Mouse (Mus musculus) macrophage (primary cell): Measurements from ENCODE around the gene 4930402H24Rik. TPM values are rescaled to one million over a fixed set of nuclear protein-coding genes. Genes with fewer than 3 reads are reported as not detected.

Source experiments
- H3K27ac ChIP-seq: fragments of 350-480 bp; formaldehyde crosslinking; 2 replicates; pipeline ENCODE4 v1.9.0; 2021
- H3K36me3 ChIP-seq: fragments of 350-480 bp; formaldehyde crosslinking; 2 replicates; pipeline ENCODE4 v1.9.0; 2021; ENCODE audit errors: inconsistent target
- H3K4me3 ChIP-seq: fragments of 350-480 bp; formaldehyde crosslinking; 2 replicates; pipeline ENCODE4 v1.9.0; 2021; ENCODE audit errors: inconsistent target
- H3K79me2 ChIP-seq: fragments of 350-480 bp; formaldehyde crosslinking; 2 replicates; pipeline ENCODE4 v1.9.0; 2021; ENCODE audit errors: inconsistent target
- WGBS: methylation state at CpG from one replicate; pipeline ENCODE4 v1.1.7; 2026; ENCODE audit warnings: inconsistent platforms; ENCODE audit not compliant: missing documents; 5-methylcytosine and 5-hydroxymethylcytosine counted together
- polyA plus RNA-seq: library from polyadenylated mRNA; stranded (reverse); fragments of 250-400 nt; gene quantifications from 3 replicates; pipeline ENCODE4 v1.2.4, GENCODE M21; 2018; ENCODE audit warnings: inconsistent platforms

The 4930402H24Rik gene
- polyA plus RNA-seq, 1 experiment from 2014 or later = 15.5 TPM

- no peak overlapping the region for H3K27ac ChIP-seq
- H3K79me2 ChIP-seq = no peaks in the 10 kb centered on the region
- 86% methylated on average over 1 of the region's 2 CpGs for WGBS
- H3K4me3 ChIP-seq = no peak overlapping the region
- H3K36me3 ChIP-seq = no peaks in the 10 kb centered on the region
Measured at GRCm38 (mm10) chr2:130898783-130899182, 7.4 kb downstream of the 4930402H24Rik start.

DNA sequence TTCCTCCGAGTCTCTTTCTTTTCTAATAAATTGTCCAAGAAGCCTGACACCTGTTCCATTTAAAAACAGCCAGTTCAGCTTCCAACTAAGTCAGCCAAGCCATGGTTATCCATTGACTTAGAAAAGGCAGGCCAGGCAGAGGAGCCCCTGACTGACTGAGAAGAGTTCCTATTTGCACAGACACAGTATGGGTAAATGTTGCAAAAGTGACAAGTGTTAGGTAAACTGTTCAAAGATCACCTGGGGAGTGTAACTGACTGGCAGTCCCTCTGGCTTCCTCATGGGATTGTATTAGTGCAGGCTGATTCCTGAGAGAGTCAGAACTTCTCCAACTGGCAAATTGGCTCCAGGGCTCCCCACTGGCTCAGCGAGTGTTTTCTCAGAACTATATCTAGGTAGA lies 8.3 kb downstream of the 4930402H24Rik start:
- H3K27ac ChIP-seq = no peak overlapping the region
- no peaks in the 10 kb centered on the region for H3K79me2 ChIP-seq
- 85% methylated on average over 2 of the region's 2 CpGs for WGBS
- H3K4me3 ChIP-seq = no peak overlapping the region
- H3K36me3 ChIP-seq = no peaks in the 10 kb centered on the region

DNA sequence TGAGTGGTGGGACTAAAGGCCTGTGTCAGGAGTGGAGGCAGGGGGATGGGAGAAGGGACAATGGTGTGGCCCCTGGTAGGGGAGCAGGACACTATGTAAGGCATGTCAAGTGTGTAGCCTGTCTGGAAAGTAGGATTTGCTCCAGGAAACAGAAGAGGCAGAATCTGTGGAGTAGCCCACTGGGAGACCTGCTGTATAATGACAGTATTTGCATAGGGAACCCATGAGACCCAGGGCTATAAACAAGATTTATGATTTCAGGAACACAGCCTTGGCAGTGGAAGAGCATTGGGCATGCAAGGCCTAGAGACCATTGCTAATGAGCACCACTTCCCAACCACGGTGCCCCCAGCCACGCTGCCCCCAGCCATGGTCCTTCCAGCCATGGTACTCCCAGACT lies 9.3 kb downstream of the 4930402H24Rik start:
- WGBS = 94% methylated on average over 2 of the region's 2 CpGs
- Histone ChIP-seq H3K27ac (no peak overlapping the region), H3K4me3 (no peak overlapping the region), H3K79me2 (no peaks in the 10 kb centered on the region), H3K36me3 (no peaks in the 10 kb centered on the region)

GRCm38 (mm10) chr2:130887456-130887855 lies 18.8 kb downstream of the 4930402H24Rik start:
- 57% methylated on average over 1 of the region's 1 CpGs for WGBS
- no peaks in the 10 kb centered on the region for H3K36me3 ChIP-seq
- no peaks in the 10 kb centered on the region for H3K79me2 ChIP-seq

DNA sequence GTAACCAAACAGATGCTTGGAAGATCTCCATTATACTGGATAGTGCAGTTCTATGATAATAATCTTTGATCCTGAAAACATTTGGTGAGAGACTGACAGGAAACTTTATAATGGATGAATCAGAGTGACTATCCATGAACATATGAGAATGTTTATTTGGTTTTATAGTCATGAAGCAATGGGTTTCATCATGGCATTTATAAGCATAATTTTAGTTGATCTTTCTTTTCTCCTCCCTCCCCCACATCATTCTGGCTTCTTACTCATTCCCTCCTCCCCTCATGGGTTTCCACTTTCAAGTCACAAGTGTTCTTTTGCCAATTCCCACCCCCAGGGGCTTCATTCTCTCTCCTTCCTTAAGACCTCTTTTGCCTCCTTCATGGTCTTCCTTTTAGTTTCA lies 19.2 kb downstream of the 4930402H24Rik start:
- H3K79me2 ChIP-seq = no peaks in the 10 kb centered on the region
- no peak overlapping the region for H3K4me3 ChIP-seq
- H3K36me3 ChIP-seq = no peaks in the 10 kb centered on the region
- H3K27ac ChIP-seq = no peak overlapping the region

More at GRCm38 (mm10) chr2:130887456-130887855, 18.8 kb downstream of the 4930402H24Rik start:
- no peak overlapping the region for H3K4me3 ChIP-seq
- H3K27ac ChIP-seq = no peak overlapping the region

DNA sequence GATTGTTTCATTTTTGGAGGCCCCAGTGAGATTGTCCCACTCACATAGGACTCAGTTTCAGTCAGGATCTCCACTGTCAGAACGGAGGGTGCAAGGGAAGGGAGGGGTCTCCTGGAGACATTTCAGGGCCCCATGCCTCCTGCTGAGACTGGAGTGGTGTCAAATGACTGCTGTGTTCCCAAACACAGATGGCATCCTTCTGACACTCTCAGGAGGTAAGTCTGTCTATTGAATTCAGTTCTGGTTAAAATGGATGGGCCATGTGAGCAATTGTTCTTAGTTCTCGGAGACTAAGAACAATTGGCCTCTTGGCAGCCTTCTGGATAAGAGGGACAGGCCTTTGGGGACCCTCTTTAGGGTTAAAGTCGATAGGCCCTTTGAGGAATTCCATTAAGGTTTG lies 28.8 kb downstream of the 4930402H24Rik start:
- Histone ChIP-seq H3K79me2 (no peaks in the 10 kb centered on the region), H3K36me3 (no peaks in the 10 kb centered on the region), H3K4me3 (no peak overlapping the region), H3K27ac (no peak overlapping the region)
- WGBS = 93% methylated on average over 3 of the region's 3 CpGs

- Histone ChIP-seq H3K4me3 (no peak overlapping the region), H3K36me3 (no peaks in the 10 kb centered on the region), H3K79me2 (no peaks in the 10 kb centered on the region), H3K27ac (no peak overlapping the region)
- WGBS = 99% methylated on average over 5 of the region's 5 CpGs
Measured at GRCm38 (mm10) chr2:130870916-130871315, 35.3 kb downstream of the 4930402H24Rik start.

DNA sequence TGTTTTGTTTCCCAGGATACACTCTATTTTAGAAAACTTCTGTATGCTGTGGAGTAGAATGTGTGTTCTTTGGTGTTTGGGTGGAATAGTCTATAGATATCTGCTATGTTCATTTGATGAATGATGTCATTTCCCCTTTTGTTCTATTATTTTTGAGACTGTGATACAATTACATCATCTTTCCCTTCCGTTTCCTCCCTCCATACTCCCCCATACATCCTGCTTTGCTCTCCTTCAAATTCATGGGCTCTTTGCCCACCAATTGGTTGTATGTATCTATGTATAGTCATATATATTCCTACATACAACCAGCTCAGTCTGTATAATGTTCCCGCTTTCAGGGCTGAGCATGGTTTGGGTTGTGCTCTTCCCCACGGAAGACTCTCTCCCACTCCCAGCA lies 44.1 kb downstream of the 4930402H24Rik start:
- Histone ChIP-seq H3K36me3 (no peaks in the 10 kb centered on the region), H3K79me2 (no peaks in the 10 kb centered on the region), H3K4me3 (no peak overlapping the region), H3K27ac (peak overlapping the region; percentile 54)
- 59% methylated on average over 3 of the region's 3 CpGs for WGBS

DNA sequence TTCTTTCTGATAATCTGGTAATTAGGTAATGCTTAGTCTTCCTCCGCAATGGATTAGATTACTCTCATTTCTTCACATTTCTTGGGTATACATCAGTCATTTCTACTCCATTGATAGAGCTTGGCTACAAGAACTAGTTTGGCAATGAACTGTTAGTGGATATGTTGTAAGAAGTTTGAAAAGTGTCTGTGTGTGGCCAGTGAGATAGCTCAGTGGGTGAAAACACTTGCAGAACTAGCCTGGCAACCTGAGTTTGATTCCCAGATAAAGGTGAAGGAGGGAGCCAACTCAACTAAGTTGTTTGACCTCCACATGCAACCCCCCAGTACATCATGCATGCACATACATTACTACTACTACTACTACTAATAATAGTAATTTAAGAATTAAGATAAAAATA lies 53.2 kb downstream of the 4930402H24Rik start:
- H3K79me2 ChIP-seq = no peaks in the 10 kb centered on the region
- no peak overlapping the region for H3K4me3 ChIP-seq
- H3K36me3 ChIP-seq = no peaks in the 10 kb centered on the region
- no peak overlapping the region for H3K27ac ChIP-seq
- 100% methylated on average over 1 of the region's 1 CpGs for WGBS

DNA sequence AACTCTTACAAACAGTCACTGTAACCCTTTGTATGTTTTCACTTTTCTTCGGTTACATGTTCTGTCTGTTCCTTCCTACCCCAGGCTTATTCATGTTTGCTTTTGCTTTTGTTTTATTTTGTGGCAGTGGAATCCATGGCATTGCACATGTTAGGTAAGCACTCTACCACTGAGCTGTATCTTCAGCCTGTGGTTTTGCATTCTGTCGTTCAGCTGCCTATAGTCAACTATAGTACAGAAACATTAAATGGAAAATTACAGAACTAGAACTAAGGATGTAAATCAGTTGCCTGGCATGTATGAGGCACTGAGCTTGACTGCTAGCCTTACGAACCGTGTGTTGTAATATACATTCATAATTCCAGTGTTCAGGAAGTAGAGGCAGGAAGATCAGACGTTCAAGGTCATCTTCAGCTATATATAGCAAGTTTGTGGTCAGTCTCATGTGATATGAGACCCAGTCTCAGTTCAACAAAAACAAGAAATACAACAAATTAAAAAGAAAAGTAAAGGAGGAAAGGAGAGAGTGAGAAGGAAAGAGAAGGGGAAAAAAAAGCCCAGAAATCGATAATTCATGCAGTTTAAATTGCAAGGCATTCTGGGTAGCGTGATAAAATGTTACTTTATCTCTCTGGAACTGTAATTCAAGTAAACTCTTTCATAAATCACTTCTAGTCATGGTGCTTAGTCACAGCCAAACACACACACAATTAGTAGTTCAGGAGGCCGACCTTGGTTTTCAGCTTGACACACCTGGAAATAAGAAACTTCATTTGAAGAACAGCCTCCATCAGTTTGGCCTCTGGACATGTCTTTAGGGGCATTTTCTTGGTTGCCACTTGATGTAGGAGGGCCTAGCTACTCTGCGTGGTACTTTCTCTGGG lies 54.6 kb downstream of the 4930402H24Rik start:
- Histone ChIP-seq H3K4me3 (no peak overlapping the region), H3K36me3 (no peaks in the 10 kb centered on the region), H3K79me2 (no peaks in the 10 kb centered on the region), H3K27ac (peak overlapping the region; percentile 39)
- 50% methylated on average over 9 of the region's 9 CpGs for WGBS

DNA sequence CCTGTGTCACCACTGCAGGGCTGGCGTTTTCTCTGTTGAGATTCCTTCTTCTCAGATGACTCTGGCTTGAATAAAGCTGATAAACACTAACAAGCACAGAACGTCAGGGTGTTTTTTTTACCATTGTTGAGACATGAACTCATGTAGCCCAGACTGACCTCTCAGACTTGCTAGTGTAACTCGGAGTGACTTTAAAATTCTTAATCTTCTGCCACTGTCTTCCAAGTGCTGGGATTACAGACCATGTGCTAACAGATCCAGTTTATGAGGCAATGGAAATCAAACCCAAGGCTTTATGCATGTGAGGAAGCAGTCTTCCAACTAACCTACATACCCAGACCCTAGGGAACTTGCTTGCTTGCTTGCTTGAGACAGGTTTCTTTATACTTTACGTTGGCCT lies 56.5 kb downstream of the 4930402H24Rik start:
- Histone ChIP-seq H3K4me3 (no peak overlapping the region), H3K27ac (no peak overlapping the region), H3K79me2 (no peaks in the 10 kb centered on the region), H3K36me3 (no peaks in the 10 kb centered on the region)
- 93% methylated on average over 4 of the region's 4 CpGs for WGBS

- WGBS = 94% methylated on average over 4 of the region's 4 CpGs
- Histone ChIP-seq H3K36me3 (no peaks in the 10 kb centered on the region), H3K4me3 (no peak overlapping the region), H3K27ac (no peak overlapping the region), H3K79me2 (no peaks in the 10 kb centered on the region)
Measured at GRCm38 (mm10) chr2:130848313-130848712, 57.9 kb downstream of the 4930402H24Rik start.

- peaks cover 11% of the 10 kb centered on the region for H3K79me2 ChIP-seq
- 90% methylated on average over 2 of the region's 2 CpGs for WGBS
- no peaks in the 10 kb centered on the region for H3K36me3 ChIP-seq
- H3K4me3 ChIP-seq = no peak overlapping the region
- no peak overlapping the region for H3K27ac ChIP-seq
Measured at GRCm38 (mm10) chr2:130843623-130844022, 62.6 kb downstream of the 4930402H24Rik start.

- H3K36me3 ChIP-seq = no peaks in the 10 kb centered on the region
- no peak overlapping the region for H3K27ac ChIP-seq
- no peak overlapping the region for H3K4me3 ChIP-seq
- WGBS = 57% methylated on average over 4 of the region's 4 CpGs
- peaks cover 38% of the 10 kb centered on the region for H3K79me2 ChIP-seq
Measured at GRCm38 (mm10) chr2:130840846-130841245, 65.4 kb downstream of the 4930402H24Rik start.

- H3K27ac ChIP-seq = peak overlapping the region; percentile 57
- peaks cover 46% of the 10 kb centered on the region for H3K79me2 ChIP-seq
- peak overlapping the region; percentile 98 for H3K4me3 ChIP-seq
- H3K36me3 ChIP-seq = no peaks in the 10 kb centered on the region
- under 1% methylated on average over 74 of the region's 77 CpGs for WGBS
Measured at GRCm38 (mm10) chr2:130839874-130840661, 66.1 kb downstream of the 4930402H24Rik start.
